Mouse (Mus musculus) MEL-GATA-1-ER (cell line): Measurements from ENCODE around the gene Wasf3.
"Not testable (repeated sequence)": the region's sequence is repeated elsewhere in the genome, so short reads cannot be mapped to it uniquely, and the experiment has no call there.

Experiments used
- DNase-seq: peaks from one replicate; pipeline ENCODE4 v3.0.0-alpha.2; 2012; ENCODE audit warnings: low read depth; ENCODE audit errors: extremely low read depth

Gene Wasf3

GRCm38 (mm10) chr5:146440273-146440672, 55.5 kb downstream of the Wasf3 start:
- DNase-seq: no peak

- no peak for DNase-seq
Measured at GRCm38 (mm10) chr5:146442767-146443166, 58.0 kb downstream of the Wasf3 start.

- no peak for DNase-seq
Measured at GRCm38 (mm10) chr5:146446633-146447032, 61.8 kb downstream of the Wasf3 start.

- no peak for DNase-seq
Measured at GRCm38 (mm10) chr5:146451592-146452254, 66.9 kb downstream of the Wasf3 start.

- DNase-seq: no peak
Measured at GRCm38 (mm10) chr5:146453556-146453955, 68.8 kb downstream of the Wasf3 start.

- DNase-seq: no peak
Measured at GRCm38 (mm10) chr5:146461612-146462011, 76.8 kb downstream of the Wasf3 start.

- no peak for DNase-seq
Measured at GRCm38 (mm10) chr5:146466663-146467062, 81.9 kb downstream of the Wasf3 start.

GRCm38 (mm10) chr5:146468311-146468710, 83.5 kb downstream of the Wasf3 start:
- no peak for DNase-seq

- DNase-seq: no peak
Measured at GRCm38 (mm10) chr5:146470821-146471220, 86.0 kb downstream of the Wasf3 start.

- no peak for DNase-seq
Measured at GRCm38 (mm10) chr5:146471311-146471710, 86.5 kb downstream of the Wasf3 start.

- DNase-seq: no peak
Measured at GRCm38 (mm10) chr5:146471821-146472220, 87.0 kb downstream of the Wasf3 start.

- DNase-seq: not testable (repeated sequence)
Measured at GRCm38 (mm10) chr5:146479564-146479963, 94.8 kb downstream of the Wasf3 start.

GRCm38 (mm10) chr5:146481665-146482064, 96.9 kb downstream of the Wasf3 start, which contains the start of gene Gm6408:
Gm6408 (plus strand) TSS chr5:146481965.
- DNase-seq: not testable (repeated sequence)

GRCm38 (mm10) chr5:146488959-146489358, 104.2 kb downstream of the Wasf3 start:
- not testable (repeated sequence) for DNase-seq

- DNase-seq: not testable (repeated sequence)
Measured at GRCm38 (mm10) chr5:146491063-146491462, 106.3 kb downstream of the Wasf3 start, which contains the start of gene Gm6370. Gm6370 (plus strand) TSS chr5:146491363.

GRCm38 (mm10) chr5:146502099-146502498, 117.3 kb downstream of the Wasf3 start, which contains the start of gene 4930449I24Rik:
4930449I24Rik (plus strand) TSS chr5:146502399.
- DNase-seq: not testable (repeated sequence)

GRCm38 (mm10) chr5:146513823-146514222, 129.0 kb downstream of the Wasf3 start, which contains the start of gene Gm3402:
Gm3402 (plus strand) TSS chr5:146514123.
- DNase-seq: not testable (repeated sequence)
